Mouse (Mus musculus) right cerebral cortex, postnatal 10 days (tissue): ENCODE data around the gene Flywch2.
A peak's percentile ranks its signal among the peaks of the same experiment; 100 is the strongest.

ENCODE experiments used
- DNase-seq, 2 experiments: peaks; one replicate each; pipeline ENCODE4 v3.0.0; 2021; ENCODE audit warnings: low spot score in 2 of 2

The Flywch2 gene

GRCm38 (mm10) chr17:23748631-23749391 lies 37.1 kb downstream of the Flywch2 start:
- DNase-seq: no peak

GRCm38 (mm10) chr17:23748026-23748425 lies 37.9 kb downstream of the Flywch2 start:
- no peak for DNase-seq

GRCm38 (mm10) chr17:23747471-23747870 lies 38.4 kb downstream of the Flywch2 start:
- no peak for DNase-seq

GRCm38 (mm10) chr17:23746767-23747166 lies 39.1 kb downstream of the Flywch2 start:
- DNase-seq: no peak

- DNase-seq: no peak
Observed at GRCm38 (mm10) chr17:23746311-23746710, 39.6 kb downstream of the Flywch2 start.

GRCm38 (mm10) chr17:23745301-23746251 lies 40.3 kb downstream of the Flywch2 start, which contains the start of gene Kremen2:
Gene Kremen2, minus strand, starts transcription at chr17:23745833.
- no peak for DNase-seq

GRCm38 (mm10) chr17:23744651-23745050 lies 41.2 kb downstream of the Flywch2 start:
- no peak for DNase-seq

GRCm38 (mm10) chr17:23744076-23744475 lies 41.8 kb downstream of the Flywch2 start:
- no peak for DNase-seq

GRCm38 (mm10) chr17:23742941-23743340 lies 42.9 kb downstream of the Flywch2 start:
- no peak for DNase-seq

- DNase-seq: no peak
Observed at GRCm38 (mm10) chr17:23742210-23742793, 43.6 kb downstream of the Flywch2 start.

GRCm38 (mm10) chr17:23741359-23742209 lies 44.3 kb downstream of the Flywch2 start:
- DNase-seq: no peak

GRCm38 (mm10) chr17:23740598-23741021 lies 45.3 kb downstream of the Flywch2 start, which contains the start of gene Paqr4:
Gene Paqr4, minus strand, starts transcription at chr17:23740867.
- DNase-seq: no peak

GRCm38 (mm10) chr17:23740136-23740584 lies 45.7 kb downstream of the Flywch2 start:
- DNase-seq: peak; percentile 96

GRCm38 (mm10) chr17:23739202-23740135 lies 46.4 kb downstream of the Flywch2 start:
- peak in 1 of 2 experiments; percentile 59 for DNase-seq

- no peak for DNase-seq
Observed at GRCm38 (mm10) chr17:23738836-23739201, 47.1 kb downstream of the Flywch2 start.

GRCm38 (mm10) chr17:23737493-23738445 lies 48.1 kb downstream of the Flywch2 start:
- DNase-seq: no peak

GRCm38 (mm10) chr17:23734341-23734740 lies 51.5 kb downstream of the Flywch2 start:
- peak in 1 of 2 experiments; percentile 67 for DNase-seq

- no peak for DNase-seq
Observed at GRCm38 (mm10) chr17:23730441-23730840, 55.4 kb downstream of the Flywch2 start.
